Mouse (Mus musculus) spleen, postnatal 4 days (tissue): Measurements from ENCODE around the gene Rpusd4.
A peak's percentile ranks its signal among the peaks of the same experiment; 100 is the strongest.

Source experiments
- DNase-seq, 2 experiments: peaks; one replicate each; pipeline ENCODE4 v3.0.0; 2022; ENCODE audit warnings: low spot score in 2 of 2

Rpusd4 gene

DNA sequence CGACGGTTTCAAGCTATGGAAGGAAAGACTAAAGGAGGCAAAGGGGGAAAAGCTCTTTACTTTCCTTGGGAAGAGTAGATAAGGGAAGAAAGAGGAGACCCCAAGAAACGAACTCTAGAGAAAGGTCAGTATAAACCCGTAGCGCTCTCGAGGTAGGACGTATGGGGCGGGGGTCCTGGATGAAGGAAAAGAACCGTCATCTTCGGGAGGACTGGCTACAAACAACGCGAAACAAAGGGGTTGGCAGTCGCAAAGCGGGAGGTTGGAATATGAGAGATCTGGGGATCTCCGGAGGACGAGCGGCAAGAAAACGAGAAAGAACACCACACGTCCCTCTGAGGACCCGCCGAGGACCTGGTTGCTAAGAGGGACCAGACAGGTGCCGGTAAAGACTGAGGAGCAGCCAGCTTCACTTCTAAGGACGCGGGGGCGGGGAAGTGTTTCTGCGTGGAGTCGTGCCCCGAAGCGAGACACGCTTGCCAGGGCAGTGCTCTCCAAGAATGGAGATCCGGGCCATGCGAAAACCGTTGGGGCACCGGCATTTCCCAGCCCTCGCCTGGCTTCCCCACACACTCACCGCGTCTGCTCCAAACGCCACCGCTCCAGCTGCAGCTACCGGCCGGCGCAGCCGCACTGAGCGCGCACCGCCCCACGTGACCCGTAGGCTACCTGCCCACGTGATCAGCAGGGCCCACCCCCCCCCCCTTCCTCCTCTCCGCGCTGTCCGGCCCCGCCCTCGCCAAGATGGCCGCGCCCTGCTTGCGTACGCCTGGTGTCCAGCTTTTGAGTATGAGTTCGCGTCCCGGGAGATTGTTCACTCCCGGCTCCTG lies at the start of gene Rpusd4, which contains the start of gene Fam118b:
Gene Rpusd4 (plus strand): TSS at position 720 of the 830 bp plus-strand sequence.
Gene Fam118b (minus strand): TSS at position 660 of the 830 bp plus-strand sequence.
- DNase-seq = peak; percentile 91 to 95

DNA sequence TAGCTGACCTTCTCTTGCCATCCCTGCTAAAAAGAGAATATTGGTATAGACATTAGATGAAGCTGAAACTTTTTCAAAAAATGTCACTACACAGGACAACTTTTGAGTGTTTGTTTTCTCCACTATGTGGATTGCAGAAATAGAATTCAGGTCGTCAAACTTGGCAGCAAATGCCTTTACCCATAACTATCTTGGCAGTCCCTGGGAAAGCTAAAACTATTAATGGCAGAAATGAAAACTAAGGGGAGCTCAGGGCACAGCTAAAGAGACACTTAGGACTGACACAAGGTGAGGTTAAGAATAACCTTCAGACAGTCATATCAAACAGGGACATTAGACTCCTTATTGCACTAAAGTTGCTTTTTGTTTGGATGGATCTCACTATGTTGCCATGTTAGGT lies 49.7 kb upstream of the Rpusd4 start:
- DNase-seq = no peak

DNA sequence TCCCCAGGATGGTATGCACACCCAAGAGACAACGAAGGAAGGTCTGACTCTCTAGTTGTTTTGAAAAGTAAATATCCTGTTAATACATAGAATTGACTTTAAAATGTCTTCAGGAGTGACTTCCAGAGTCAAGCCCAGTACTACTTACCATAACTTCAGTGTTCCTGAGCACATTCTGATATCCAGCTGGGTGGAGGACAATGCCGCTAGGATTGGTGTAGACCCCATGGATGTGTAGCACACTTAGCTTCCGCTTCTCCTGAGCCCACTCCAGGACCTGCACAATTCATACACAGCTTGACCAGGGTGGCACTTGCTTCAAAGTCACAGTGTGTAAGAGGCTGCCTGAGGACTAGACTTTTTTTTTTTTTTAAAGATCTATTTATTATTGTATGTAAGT lies 44.2 kb upstream of the Rpusd4 start:
- DNase-seq = no peak

DNA sequence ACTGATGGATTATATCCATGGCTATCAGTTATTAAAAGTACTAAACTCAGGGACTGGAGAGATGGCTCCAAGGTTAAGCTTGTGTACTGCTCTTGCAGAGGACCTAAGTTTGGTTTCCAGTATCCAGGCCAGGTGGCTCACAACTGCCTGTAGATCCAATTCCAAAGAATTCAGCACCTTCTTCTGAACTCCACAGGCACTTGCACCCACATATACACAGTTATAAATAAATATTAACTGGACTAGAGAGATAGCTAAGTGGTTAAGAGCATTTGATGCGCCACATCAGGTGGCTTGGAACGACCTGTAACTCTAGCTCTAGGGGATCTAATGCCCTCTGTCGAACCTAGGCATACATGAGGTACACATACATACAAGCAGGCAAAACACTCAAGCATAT lies 39.0 kb upstream of the Rpusd4 start:
- DNase-seq = no peak

DNA sequence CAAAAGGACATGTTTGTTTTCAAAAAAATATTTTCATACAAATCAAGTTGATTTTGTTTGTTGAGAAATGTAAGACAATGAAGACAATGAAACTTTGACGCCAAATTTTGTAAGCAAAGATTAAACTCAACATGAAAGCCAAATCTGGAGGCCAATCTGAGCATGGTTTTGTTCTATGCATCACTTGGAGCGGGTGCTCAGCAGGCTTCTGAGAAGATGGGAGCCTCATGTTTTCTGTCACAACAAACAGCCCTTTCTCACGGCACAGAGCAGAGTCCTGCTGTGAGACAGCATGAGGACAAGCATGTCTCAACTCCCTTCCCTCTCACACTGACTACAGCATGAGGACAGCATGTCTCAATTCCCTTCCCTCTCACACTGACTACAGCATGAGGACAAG lies 31.7 kb upstream of the Rpusd4 start:
- DNase-seq = no peak

DNA sequence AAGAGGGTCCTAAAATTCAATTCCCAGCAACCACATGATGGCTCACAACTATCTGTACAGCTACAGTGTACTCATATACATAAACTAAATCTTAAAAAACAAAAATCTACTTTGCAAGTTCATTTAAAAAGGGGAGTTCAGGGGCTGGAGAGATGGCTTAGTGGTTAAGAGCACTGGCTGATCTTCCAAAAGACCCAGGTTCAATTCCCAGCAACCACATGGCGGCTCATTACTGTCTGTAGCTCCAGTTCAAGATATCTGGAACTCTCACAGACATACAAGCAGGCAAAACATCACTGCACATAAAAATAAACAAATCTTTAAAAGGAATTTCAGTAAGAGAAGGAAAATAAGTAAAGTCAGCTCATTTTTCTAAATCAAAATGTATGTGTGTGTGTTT lies 29.3 kb upstream of the Rpusd4 start:
- DNase-seq = no peak

DNA sequence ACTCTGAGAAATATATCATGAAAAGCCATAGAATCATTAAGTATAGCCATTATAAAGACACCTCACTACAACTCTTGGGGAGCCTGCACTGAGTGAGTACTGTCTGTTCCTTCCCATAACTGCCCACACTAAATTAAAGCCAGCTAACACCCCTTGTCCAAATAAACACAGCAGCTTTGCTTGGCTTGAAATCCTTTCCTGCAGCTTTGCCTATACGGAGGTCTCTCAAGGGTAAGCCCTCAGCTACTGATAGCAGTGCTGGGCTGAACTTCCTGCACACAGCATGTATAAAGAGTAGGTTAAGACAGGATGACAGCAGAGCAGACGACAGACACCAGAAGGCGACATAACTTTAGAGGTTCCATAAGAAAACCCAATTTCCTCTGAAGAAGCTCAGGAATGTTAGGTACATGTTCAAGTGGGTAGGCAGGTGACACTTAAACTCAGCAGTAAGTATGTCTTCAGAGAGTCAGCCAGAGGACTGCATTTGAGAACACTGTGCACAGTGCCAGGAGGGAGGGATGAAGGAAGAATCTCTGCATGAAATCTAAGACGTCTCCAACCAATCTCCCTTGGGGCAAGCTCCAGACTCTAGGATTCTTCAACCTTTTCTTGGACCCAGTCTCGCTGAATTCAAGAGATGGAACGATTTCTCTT lies 28.6 kb upstream of the Rpusd4 start:
- DNase-seq = no peak

DNA sequence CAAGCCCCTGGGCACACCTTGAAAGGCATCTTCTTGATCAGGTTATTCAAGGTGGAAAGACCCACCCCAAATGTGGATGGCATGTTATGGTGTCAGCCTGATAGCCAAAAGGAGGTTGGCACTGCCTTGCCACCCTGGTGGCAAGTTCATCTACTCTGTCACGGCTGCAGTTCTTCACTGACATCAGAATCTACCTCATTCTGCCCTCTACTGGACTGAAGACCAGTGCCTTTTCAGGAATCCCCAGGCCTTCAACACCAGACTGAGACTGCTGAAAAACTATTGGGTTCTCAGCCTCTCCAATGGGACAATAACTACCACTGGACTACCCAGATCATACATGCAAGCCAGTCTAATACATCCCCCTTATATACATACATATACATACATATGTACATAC lies 27.9 kb upstream of the Rpusd4 start:
- DNase-seq = no peak

DNA sequence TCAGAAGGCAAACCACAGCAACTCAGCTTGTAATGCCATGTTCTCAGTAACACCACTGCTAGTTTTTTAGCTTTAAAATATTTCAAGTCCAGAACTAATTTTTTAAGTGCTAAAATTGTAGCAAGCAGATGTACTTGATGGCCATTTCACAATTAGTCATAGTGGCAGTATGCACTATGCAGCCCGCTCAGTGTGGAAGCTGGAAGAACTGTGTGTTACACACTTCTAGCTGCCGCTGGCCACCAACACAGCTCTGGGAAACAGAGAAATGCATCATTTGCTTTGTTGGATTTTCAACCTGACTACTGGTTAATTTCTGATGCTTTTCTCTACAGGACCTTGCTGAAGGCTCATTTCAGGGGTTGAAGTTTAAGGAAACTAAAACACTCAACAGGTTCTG lies 20.3 kb upstream of the Rpusd4 start:
- no peak for DNase-seq

DNA sequence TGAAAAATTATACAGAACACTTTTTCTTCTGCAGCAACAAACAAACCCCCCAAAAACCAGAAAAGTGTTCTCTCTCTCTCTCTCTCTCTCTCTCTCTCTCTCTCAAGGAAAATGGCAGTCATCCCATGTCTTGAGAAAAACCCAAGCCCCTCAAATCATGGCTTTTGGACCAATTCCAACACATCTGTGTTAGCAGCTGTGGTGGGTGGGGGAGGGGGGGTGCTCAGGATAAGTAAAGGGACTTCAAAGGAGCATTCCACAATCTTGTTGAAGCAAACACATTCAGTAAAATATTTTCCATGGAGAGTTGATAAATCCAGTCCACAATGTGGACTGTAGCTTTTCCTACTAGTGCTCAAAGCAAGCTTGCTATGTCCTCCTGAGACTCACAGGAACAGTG lies 18.2 kb upstream of the Rpusd4 start:
- DNase-seq = no peak

DNA sequence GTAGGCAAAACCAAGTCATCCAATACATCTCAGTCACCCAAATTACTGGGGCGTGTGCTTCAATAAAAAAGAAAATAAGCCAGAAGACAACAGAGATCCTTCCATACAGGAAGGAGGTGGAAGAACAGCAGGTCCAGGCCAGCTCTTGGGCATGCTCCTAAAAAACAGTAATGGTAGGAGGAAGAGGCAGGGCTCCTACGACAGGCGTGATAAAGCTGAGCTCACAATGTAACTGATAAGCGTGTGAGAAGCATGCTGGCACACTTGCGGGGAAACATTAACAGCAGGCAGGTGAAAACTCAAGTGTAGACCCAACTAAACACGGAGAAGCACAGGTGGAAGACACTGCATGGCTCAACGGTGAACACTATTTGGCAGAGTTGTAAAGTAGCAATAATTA lies 10.3 kb upstream of the Rpusd4 start:
- DNase-seq = no peak

DNA sequence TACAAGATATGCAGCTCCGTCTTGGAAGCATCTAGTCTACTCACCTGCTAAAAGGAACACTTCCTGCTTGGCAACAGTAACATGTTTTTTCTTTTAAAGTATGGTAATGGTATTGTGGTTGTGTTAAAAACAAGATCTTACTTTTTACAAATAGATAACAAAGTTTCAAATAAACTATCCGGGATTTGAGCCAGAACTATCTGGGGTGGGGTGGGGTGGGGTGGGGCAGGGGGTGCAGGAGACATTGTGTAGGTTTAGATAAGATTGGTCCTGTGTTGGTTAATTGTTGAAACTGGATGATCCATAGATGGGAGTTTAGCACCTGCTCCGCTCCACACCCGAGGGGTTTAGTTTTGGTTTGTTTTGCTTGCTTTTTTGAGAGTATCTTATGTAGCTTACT lies 5.2 kb upstream of the Rpusd4 start:
- DNase-seq = no peak

DNA sequence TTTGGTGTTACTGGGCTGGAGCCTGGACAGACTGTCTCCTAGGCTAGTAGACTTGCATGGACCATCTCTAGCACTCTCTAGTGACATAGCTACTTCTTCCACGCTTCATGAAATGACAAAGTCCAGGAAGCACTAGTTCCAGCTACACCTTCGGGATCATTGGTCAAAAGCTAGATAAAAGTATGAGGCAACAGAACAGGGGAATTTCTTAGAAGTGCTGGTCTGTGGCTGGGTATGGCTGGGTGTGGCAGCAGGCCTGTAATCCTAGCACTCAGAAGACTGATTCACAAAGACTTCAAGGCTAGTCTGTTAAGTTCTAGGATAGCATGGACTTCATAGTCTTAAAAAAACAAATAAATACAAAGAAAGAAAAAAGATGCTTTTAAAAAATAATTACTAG lies 4.2 kb upstream of the Rpusd4 start:
- DNase-seq = no peak

DNA sequence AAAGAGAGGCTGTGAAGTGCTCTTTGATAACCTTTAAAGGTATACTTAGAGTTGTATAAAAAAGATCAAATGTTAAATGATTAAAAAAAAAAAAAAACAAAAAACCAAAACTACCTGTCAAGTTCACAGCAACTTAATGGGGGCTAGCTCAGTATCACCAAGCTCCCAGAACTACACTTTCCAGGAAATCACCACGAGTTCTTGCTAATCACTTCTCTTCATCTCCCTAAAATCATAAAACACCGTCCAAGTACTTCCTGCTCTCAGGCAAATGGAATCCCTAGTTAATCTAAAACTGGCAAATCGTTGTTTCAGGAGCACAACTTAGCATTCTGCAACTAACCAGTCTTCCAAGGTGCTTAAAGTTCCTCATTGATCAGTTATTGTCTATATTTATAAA lies 3.2 kb upstream of the Rpusd4 start:
- no peak for DNase-seq

DNA sequence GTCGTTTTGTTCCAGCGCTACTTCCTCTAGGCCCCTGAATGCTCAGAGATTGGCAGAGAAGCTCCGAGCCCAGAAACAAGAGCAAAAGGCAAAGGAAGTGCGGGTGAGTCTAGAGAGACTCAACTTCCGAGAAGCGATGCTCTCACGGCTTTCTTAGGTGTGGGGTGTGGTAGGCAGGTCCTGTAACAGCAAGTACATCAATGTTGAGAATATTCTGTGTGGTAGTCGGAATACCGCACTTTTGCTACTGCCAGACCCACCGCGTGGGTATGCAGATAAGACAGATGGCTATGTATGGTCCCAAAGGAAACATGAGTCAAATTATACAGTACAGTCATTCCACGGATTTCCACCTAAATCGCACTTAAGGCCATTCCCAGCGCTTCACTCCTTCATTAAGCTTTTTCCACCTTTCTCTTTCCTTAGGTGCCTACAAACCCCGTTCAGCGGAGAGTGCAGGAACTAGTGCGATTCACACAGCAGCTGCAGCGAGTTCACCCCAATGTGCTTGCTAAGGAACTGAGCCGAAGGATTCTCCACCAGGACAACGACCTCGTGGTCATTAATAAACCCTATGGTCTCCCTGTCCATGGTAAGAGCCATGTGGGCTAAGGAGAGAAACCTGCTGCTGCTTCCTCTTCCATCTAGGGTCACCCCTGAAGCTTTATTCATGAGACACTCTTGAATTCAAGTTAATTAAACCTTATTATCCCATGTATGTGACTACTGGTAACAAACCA lies 481 bp downstream of the Rpusd4 start:
- no peak for DNase-seq

DNA sequence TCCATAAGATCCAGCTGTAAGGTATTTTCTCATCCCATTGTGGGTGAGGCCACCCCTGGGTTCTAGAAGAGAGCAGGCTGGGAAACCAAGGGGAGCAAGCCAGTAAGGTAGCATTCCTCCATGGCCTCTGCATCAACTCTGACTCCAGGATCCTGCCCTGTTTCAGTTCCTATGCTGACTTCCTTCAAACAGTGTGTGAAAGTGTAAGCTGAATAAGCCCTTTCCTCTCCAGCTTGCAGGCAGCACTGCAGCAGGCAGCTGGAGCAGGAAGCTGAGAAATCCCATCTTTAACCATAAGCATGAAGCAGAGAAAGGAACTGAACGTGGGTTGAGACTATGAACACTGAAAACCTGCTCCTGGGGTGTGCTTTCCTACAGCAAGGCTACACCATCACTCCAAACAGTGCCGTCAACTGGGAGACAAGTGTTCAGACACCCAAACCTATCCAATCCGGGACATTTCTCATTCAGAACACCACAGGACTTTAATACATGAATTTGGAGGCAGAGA lies 10.2 kb downstream of the Rpusd4 start:
- no peak for DNase-seq

DNA sequence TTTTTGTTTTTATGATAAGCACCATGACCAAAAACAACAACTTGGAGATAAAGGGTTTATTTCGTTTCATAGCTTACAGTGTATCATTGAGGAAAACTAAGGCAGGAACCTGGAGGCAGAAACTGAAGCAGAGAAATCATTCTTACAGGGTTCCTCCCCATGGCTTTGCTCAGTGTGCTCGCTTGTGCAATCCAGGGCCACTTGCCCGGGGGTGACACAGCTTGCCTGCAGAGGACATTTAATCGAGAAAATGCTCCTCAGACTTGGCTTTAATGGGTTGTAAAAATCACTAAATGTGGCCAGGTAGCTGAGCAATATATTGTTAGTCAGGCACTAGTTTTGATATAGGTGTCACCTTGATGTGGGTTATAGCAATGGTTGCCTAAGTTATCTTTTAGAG lies 10.8 kb downstream of the Rpusd4 start:
- no peak for DNase-seq

DNA sequence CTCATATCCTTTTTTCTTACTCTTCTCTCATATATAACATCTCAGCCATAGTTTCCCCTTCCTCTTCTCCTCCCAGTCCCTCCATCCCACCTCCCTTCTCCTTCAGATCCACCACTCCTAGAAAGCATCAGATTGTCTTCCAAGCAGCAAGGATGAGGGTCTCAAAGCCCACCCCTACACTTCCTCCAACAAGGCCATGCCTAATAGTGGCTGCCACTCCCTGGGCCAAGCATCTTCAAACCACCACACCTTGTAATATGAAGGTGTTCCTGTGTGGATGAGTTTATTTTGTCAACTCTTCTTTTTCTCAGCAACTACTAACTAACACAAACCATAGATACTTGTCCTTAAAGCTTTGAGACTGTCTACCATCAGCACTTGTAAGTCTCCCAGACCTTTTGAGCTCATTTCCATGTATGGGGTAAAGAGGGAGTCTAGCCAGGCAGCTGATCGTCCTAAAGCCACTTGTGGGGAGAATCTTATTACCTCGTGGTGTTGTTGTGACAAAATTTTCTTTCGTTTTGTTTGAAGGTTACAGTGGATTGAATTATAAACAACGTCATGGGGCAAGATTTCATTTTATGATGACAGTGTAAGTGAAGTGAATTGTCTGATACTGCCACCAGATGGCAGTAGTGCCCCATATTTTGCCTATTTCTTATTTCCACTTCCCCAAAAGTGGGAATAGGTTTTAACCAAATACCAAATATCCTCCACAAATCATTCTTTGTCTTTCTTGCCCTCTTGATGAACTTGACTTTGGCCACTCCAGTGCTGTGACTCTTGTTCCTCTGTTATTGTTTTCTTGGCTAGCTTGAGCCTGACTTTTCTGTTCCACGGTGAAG lies 14.6 kb downstream of the Rpusd4 start:
- DNase-seq = peak; percentile 29 to 70

DNA sequence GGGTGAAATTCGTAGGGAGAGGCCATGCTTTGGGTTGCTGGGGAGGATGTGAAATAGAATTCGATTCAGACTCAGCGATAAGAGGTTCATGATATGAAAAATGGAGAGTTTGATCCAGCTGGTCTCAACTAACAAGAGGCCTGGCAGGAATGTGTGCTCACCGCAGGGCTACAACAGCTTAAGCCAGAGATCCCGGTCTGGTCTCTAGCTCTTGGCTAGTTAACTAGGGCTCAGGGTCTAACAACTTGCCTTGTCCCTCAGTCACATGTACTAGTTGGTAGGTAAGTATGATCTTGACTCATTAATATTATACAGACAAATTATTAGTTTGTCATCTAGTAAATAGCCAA lies 15.2 kb downstream of the Rpusd4 start:
- no peak for DNase-seq

DNA sequence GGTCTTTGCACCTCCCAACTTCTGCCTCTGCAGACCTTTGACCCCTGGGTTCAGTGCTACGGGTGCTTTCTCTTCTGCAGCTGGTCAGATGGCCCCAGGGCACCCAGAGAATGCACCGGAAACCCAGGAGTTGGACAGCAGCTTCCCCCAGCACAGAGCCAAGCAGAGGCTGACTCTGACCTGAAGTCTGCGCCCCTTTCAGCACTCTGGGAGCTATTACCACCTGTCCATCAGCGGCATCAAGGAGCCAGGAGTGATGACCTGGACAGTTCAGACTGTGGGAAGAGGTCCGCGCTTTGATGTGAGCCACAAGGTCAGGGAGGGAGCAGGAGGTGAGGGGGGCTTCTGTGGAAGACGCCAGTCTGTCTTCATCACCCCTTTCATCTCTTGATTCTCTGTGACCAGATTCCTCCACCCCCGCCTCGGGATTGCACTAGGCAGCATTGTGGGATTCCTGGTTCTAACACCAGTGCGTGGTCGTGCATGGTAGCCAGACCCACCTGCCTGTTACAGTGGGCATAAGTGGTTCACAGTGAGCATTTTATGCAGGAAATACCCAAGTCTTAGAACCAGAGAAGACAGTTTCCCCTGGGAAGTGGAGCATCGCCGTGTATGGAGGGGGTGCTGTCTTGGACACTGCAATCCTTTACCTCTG lies 15.9 kb downstream of the Rpusd4 start:
- no peak for DNase-seq

DNA sequence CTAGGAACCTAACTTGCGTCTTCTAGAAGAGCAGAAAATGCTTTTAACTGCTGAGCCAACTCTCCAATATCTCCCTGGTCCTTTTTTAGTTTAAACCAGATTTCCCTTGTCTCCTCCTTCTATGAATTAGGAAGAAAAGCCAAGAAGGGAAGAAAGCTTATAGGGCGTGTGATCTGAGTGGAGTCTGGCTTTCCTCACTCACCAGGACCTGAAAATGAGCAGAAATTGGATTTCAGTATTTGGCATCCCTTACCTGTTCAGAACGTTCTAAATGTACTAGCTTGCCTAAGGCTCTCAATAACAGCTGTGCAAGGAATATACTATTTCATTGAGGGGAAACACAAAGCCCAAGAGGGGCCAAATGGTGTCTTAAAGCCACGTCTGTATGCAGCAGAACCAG lies 16.7 kb downstream of the Rpusd4 start:
- no peak for DNase-seq
